Mouse (Mus musculus) stomach, postnatal 0 days (tissue): Measurements from ENCODE around the gene Lmx1a.

ENCODE experiments used
- CTCF ChIP-seq: IDR thresholded peaks from 2 replicates; pipeline ENCODE4 v1.5.1; 2016; ENCODE audit warnings: antibody characterized with exemption, low read depth, mild to moderate bottlenecking, moderate library complexity
- EP300 ChIP-seq: optimal IDR thresholded peaks from 2 replicates; pipeline ENCODE3; 2016; ENCODE audit warnings: antibody characterized with exemption

DNA sequence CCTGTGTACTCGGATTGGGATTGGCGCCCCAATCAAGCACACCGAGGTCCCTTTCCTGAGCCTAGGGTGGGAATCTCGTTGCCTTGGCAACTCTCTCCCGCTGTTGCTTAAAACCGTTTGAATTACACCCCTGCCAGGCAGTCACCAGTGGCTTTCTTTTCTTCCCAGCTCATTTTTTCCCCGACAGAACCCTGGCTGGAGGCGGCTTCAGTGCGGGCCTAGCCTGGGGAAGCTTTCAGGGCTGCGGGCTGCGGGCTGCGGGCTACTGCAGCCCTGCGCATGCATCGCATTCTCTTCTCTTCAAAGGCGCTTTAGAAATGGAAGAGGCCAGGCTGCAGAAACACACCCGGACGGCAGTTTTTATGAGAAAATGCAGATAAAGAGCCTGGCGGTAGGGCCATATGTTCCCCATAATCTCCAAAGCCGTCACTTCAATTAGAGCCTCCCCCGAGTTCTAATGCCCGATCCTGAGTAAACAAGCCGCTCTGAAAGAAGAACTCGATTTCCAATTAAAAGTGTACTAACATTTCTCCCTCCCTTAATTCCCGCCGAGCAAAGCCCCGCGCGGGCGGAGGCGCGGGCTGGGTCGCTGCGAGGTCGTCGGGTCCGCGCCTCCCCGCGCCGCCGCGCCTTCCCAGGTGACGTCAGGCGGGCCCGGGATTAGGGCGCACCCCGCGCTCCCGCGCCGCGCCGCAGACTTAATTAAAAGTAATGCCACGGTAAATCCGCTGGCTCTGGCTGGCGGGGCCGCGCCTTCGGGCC, 113.7 kb downstream of the Lmx1a start:
- TF ChIP-seq CTCF, result no peak
- TF ChIP-seq EP300, result no peak
